Mouse (Mus musculus) stomach, postnatal 0 days (tissue): ENCODE measurements around the gene Lgi2.

ENCODE experiments used
- CTCF ChIP-seq: IDR thresholded peaks from 2 replicates; pipeline ENCODE4 v1.5.1; 2016; ENCODE audit warnings: antibody characterized with exemption, low read depth, mild to moderate bottlenecking, moderate library complexity
- EP300 ChIP-seq: optimal IDR thresholded peaks from 2 replicates; pipeline ENCODE3; 2016; ENCODE audit warnings: antibody characterized with exemption

- no peak for TF ChIP-seq CTCF
- TF ChIP-seq EP300: no peak
Observed at GRCm38 (mm10) chr5:52564351-52564750, 1.9 kb downstream of the Lgi2 start.
